Mouse (Mus musculus): Measurements from ENCODE around the gene Slf2.

Gene Slf2

DNA sequence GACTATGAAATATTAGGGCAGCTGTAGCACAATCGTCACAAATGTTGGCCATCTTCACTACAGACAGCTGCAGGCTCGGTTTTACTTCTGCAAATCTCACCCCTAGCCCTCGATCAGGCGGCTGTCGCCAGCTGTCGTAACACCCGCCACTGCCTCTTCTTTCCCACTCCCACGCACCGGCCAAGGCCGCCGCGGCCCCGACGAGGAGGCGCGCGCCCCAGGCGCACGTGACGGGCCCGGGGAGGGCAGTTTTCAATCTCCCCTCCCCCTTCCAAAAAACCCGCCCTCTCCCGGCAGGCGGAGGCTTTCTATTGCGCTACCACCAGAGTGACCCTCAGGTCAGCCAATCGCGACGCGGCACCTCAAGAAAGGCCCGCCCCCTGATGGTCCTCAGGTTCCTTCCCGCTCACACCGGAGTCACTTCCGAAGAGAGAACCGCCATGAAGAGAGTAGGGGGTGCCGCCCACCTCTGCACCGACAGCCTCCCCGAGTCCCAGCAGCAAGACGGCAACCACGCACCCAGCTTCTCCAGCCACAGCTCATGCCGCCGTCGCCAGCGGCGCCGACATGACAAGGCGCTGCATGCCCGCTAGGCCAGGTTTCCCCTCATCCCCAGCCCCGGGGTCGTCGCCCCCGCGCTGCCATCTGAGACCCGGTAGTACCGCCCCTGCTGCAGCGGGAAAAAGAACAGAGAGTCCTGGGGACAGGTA, at the start of gene Slf2:
TSS of gene Slf2 (plus strand) at position 408 of the 710 bp plus-strand sequence.
- DNase-seq = peak; percentile 99

DNA sequence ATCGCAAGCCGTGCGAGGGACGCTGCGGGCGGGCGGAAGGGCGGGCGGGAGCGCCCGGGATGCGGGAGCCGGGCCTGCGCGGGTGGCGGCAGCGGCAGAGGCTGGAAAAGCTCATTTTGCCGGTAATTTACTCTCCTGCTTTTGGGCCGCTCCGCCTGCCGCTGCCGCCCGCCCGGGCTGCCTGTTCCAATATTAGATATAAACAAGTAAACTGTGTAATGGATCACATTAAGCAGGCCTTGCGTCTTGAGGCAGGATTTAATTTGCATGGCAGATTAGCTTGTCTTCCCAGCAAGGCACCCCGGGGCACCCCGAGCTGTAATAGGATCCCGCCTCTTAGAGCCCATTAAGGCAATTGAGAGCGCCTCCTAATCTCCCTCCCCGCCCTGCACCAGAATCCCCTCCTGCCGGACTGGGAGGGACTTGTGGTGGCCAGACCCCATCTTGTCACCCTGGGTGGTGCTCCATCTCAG, 48.4 kb upstream of the Slf2 start:
- no peak for DNase-seq

DNA sequence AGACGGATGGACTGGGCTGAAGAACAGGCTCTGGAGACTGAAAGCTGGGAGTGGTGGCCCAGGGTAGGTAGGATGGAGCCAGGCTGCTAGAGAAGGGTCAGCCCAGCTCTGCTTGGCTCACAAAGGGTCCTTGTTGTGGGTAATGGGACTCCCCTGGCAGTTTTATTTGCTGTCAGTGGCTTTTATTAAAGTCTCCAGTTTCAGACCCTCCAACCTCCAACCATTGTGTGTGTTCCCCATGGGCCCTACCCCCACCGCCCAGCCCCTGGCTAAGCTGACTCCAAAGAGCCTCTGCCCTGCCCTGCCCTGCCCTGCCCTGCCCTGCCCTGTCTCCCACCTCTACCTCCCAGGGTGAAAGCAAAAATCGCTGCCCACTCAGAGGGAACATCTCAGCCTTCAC, 46.6 kb upstream of the Slf2 start:
- DNase-seq = no peak

DNA sequence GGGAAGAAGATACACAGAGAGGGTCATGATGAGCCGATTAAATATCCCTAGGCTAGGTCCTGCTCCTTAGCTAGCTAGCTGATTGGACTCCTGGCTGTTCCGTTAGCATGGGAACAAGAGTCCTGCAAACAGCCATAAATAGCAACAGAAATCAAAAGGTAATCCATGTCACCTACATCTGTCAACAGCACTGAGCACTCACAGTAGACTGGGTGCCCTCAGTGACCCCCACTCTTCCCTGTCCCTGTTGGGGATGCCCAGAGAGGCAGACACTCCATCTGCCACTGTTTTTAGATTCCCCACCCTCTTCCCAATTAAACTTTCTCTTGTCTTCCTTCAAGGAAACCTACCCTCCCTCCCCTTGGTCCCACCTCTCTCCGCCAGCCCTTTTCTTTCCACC, 44.5 kb upstream of the Slf2 start:
- DNase-seq = no peak

DNA sequence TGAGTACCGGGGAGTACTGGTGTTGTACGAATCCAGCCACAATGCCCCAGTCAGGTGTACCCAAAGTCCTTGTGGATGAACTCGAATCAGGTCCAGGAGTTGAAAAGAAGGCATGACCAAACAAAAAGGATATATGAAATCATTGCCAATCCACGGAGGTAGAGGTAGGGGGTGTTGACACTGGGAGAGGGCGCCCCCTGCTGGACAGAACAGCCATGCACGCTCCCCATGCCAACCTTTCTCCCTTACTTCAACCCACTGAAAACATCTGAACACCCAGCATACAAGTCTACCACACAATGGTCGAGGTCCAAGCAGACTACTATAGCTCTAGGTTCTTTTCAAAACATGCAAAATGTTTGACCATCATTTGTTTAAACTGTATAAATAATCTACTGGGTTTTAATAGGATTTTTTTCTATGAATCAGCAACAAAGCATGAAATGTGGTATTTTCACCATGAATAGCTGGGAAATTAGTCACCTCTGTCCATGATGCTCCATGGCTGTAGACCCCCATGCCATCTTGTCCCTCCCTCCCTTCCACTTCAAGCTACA, 43.2 kb upstream of the Slf2 start:
- DNase-seq = peak; percentile 28

DNA sequence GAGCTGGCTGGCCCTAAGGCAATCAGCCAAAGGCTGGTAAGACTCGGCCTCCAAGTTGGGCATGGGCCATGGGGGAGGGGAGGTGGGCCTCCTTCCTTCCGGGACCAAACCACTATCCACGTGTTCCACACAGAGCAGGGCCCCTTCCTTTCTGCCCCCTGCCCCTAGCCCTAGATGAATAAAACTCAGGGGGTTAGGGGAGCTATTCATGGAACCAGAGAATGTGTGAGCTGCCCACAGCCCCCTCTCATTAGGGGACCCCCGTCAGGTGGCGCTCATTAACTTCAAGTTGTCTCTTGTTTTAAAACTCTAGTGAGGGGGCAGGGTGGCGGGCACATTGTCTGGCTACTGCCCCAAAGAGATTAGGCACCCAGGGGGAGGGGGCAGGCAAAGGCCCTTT, 41.4 kb upstream of the Slf2 start:
- DNase-seq = no peak

DNA sequence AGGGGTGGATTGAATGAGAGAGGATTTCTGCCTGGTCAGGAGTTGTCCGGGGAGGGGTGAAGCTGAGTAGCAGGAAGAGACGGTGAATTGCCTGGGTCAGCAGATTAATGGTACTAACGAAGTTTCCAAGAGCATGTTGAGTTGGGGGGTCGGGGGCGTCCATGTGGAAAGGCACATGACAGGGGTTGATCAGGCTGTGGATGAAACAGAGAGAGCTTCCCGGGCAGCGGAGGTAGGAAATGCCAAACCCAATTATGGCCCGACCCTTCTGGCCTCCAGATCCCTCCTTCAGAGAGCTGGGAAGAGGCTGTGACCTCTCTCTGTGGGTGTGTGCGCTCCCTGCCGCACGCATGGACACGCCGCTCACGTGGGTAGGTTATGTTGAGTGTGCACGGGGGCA, 39.5 kb upstream of the Slf2 start:
- no peak for DNase-seq

DNA sequence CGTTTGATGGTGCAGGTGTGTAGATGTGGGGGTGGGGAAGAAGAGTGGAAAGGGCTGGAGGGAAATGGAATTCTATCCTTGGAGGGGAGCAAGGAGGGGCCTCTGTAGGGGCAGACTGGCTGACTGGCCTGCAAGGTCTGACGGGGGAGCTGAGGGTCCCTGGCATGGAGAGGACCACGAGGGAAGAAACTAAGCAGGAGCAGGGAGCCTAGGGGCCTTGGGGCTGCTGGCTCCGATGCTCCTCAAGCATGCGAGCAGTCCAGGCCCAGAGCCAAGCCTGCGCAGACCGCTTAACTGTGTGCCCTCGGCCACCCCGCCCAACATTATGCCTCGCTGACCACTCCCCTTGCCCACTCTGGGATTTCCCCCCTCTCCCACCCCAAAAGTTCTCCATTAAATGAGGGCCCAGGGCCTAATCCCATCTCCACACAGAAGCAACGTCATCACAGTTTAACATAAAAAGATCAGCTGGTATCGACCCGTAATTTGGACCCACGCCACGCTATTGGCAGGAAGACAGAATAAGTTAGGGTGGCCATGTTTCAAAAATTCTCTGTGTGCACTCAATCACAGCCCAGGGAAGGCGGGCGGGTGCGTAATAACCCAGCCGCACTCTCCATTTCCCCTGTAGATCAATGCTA, 37.6 kb upstream of the Slf2 start:
- no peak for DNase-seq

DNA sequence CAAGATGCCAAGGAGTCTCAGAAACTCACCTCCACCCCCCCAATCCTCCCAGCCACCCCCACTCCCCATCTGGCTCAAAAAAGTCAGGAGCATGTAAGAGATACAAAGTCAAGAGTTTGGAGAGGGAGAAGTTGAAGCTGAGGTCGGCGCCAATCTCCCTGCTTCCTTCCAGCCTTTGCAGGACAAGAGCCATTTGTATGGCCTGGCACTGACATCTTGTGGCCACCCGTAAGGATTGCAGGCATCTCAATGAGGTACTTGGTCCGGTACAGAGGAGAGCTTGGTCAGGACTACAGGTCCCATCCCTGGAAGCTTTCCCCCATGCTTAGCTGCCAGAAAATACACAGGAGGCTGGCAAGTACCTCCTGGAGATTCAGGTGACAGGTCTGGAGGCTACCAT, 35.7 kb upstream of the Slf2 start:
- DNase-seq = peak; percentile 56

DNA sequence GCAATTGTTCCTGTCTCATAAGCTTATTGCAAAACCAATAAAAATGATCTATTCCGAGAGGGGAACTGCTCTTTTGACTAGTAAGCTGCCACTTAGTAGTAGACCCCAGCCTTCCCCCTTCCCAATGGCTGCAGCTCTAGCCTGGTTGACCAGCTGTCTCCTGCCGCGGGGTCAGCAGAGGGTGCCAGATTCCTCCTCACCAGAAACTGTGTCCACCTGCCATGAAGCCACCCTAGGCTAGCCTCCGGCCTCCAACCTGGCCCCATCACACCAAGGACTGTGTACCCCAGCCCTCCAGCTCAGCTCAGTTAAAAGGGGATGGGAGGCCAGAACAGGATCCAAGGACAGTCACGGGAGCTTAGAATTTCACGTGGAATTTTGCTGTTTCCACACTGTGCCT, 34.5 kb upstream of the Slf2 start:
- DNase-seq = no peak

DNA sequence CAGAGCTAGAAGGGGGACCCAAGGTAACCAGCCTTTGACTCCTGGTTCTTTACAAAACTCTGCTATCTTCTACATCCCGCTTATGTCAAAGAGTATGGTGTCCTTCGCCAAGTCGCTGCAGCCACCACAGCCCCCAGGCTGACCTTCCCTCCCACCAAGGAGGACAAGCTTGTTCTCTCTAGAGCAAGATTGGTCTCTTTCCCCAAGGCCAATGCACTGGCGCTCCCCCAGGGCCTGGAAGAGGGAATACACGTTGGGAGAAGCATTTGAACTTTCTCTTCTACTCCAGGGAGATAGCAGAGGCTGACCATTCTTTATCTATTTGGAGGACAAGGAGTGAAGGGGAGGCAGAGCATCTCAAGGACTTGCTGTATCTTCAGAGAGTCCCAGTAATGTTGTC, 33.4 kb upstream of the Slf2 start:
- DNase-seq = no peak

DNA sequence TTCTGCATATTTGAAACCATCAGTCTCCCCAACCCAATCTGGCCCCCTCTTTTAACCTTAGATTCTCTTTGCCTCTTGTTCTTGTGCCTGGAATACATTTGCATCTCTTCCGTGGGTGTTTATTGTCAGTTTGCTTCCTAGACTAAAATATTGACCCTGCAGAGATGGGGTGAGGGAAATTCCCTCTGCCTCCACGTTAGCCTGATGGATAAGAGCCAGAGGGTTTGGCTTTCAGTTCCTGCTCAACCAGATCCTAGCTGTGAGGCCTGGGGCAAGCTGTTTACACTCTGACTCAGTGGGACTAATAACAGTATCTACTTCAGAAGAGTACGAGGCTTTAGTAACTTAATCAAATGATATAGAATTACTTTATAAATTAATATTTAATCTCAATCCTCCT, 32.3 kb upstream of the Slf2 start:
- DNase-seq = no peak

DNA sequence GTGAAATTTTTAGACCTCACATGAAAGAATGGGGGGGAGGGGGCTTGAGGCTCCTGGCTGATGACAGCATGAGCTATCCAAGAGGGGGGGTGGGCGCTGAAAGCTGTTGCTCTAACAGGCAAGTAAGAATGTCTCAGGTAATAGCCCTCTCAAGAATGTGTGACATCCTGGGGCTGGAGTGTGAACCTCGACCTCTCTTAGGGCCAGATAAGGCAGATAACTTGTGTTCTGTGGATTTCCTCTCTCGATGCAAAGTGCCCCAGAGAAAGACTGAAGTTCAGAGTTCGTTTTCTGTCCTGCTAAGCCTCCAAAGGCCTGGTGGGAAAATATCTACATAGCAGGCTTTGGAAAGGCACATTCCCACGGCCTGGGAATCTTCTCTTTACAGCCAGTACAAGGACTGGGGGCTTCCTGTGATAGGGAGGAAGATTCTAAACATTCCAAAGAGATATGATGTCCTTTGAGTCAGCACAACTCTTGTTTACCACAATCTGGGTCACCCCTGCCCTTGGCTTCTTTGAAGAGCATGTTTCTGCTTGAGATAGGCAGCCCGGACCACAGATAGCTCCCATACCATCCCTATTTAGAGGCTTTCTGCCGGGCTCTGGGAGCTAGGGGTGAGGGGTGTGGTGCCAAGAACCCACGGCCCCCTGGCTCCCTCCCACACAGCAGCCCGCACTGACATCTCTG, 31.7 kb upstream of the Slf2 start:
- no peak for DNase-seq

DNA sequence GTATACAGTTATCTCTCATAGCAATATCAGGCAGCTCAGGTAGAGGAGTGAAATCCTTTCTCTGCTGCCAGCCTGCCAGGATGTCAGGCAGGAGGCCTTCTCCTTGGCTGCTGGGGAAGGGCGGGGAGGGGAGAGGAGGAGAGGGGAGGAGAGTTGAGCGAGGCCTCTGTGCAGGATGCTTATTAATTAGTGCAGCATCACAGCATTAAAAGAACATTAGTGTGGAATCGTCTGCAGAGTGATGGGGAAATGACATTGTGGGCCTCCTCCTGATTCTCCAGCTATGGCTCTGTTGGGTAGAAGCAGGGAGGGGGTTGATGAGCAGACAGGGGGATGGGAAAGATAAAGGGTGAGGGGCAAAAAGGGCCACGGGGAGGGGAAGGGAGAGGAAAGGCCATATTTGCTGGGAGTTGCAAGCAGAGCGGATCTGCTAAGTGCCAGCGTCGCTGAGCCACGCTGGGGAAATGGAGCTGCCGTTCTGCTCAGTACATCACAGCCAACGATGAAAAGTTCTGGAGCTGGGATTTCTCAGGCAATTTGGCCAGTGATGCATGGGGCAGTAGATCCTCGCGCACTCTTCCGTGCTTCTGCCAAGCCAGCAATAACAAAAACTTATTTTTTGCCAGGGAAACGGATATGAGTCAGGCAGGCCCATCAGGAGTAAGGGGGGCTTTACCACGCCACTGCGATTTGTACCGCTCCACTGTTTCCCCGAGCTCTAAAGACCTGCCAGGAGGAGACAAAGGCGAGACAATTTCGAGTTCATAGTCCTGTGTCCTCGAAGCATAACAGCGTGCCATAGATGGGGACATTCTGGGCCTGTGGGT, 30.8 kb upstream of the Slf2 start:
- no peak for DNase-seq

DNA sequence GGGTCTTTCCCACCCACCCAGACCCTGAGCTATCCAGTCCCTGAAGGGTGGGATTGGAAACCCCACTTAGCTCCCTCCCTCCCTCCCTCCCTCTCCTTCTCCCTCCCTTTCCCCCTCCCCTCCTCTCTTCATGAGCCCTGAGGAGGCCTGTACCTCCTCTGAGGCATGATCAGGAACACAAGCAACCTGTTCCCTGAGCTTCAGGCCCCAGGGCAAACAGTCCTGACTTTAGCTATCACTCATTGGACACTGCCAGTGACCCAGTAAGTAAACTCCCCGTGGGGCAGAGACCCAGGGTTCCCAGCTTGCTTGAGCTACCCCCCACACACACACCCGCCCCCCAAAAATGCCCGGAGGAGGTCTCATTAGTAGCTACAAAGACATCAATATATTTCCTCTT, 29.9 kb upstream of the Slf2 start:
- DNase-seq = no peak

DNA sequence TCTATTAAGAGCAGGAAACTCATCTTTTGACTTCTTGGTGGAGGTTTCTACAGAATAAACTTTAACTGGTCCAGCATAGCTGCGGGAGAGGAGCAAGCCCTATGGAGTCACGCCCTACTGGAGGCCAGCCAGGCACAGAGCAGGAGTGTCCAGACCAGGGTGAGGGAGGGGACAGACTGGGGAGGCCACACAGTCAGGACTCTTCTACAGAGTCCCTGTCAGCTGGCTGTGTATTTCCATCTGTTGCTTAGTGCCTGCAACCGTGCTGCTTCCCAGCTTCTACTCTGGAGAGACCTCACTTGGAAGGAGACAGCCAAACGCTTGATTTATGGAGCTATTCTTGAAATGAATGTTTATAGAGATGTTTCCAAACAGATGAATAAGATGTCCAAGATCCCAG, 28.6 kb upstream of the Slf2 start:
- no peak for DNase-seq

DNA sequence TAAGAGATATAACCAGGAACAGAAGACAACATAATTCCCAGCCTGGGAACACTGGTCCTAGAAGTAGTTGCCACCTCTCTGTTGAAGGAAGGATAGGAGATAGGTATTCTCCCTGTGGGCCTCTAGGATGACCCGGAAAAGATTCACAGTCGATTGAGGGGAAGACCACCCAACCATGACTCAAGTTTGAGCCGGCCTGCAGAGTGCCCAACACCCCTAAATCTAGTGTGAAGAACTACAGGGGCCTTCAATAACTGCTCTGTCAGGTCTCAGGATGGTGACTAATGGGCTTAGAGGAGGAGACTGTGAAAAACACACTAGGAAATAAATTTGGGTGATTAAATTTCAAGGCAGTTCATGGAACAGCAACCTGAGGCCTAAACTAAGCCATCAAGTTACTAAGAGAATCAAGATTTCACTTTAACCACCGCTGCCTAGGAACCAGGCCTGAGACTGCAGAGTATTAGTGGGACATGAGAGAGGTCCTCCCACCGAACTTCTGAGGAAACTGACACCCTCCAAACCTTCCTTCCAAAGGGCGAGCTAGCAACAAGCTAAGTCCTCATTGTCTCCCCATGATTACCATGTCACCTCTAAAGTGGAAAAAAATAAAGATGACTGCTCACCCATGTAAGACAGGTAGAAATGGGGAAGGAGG, 27.5 kb upstream of the Slf2 start:
- DNase-seq = no peak

DNA sequence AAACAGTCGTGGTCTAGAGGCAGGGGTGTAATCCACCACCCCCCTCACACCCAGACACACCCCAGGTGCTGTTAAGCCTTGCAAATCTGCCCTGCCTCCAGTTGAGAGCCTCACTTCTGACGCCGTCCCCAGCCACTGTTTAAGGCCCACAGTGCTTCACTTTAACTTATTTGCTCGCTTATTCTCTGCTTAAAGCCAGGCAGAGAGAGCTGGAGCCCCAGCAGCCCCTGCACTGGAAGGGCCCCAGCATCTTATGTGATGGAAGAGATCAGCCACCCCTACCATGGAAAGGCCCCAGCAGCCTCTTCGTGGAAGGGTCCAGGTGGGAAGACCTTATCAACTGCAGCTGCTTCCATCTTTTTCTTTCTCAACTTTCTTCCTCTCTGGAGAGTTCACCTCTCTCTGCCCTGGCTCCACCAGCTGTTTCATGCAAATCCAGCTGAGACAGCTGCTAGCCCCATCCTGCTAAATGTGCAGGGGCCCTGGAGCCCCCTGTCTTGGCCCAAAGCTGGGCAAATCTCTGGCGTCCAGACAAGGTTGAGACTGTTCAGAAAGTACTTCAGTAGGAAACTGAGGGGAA, 26.7 kb upstream of the Slf2 start:
- no peak for DNase-seq

DNA sequence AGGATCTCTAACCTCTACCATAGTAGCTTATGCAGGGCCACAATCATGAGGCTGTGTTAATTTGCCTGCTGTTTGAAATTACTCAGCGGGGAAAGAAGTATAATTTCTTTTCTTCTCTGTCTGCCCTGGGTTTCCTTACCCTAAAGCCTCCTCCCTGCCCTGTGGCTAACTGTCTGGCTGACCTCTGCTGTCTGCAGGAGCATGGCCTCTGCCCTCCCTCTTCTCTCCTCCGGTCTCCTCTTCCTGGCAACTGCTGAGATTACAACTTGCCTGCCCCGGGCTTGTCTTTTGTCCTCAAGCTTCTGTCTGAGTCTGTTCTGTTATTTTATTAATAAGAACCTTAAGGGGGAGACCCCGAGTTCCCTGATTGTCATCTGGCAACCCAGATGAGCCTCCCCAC, 25.6 kb upstream of the Slf2 start:
- no peak for DNase-seq

DNA sequence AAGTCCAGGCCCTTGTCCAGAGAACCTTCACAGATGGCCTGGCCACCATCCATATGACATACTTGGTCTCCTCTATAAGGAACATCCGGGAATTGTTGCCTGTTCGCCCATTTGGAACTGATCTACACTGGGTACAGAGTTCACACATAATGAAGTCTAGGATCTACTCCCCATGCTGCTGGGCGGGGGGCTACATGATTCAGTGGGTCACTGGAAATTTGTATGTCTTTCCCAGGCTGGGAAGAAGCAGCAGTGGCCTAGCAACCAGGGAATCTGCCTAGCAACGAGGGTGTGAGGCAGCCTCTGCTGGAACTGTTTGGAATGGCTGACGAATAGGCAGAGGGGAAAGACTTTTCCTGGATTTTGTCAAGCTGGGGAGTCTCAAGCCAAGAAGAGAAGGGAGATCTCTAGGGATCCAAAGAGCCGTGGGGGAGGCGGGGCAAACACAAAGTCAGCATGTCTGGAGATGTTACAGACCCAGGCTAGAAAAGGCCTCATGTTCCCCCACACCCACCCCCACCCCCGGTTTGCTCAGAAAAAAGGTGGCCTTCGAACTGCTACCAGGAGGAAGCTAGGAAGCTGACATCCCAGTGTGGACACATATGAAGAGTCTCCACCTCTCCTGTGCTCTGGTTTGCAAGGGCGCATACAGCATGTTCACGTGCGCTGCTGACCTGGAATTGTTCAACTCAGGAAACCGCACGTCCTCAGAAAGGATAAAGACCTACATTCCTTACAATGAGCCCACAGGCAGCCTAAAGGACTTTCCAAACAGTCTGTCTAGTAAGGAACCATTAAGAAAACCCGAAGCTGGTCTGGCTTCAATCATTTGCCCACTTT, 22.9 kb upstream of the Slf2 start:
- DNase-seq = no peak

DNA sequence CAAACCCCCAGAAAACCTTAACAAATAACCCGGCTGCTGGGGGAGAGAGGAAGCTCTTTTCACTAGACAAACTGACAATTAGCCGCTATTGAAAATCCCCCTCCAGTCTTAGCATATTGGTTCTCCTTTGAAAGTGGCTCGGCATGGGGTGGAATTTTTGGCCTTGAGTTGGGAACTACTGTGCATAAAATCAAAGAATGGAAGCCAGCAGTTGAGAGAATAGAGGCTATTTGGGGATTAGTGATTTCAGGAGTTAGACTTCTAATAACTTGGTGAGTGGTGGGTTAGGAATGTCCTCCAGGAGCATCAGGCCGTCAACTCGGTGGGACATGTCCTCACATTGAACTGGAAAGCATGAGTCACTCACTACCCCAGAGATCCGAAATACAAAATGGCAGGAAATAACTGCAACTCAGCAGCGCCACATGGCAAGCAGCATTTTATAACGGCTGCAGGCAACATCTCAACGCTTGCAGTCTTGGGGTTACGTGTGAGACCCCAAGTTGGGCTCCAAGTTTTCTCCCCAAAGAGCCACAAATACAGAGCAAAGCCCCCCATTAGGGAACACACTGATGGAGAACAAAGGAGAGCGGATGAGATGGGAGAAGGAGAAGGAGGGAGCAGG, 22.0 kb upstream of the Slf2 start:
- DNase-seq = no peak
